Mouse (Mus musculus) cerebellum, adult 2 months (tissue): Measurements from ENCODE around the gene Dhrs9.

ENCODE experiments used
- CTCF ChIP-seq: fragments of 200-500 bp; IDR thresholded peaks from 2 replicates; pipeline ENCODE4 v1.5.1; 2011; ENCODE audit warnings: low read depth, mild to moderate bottlenecking, control low read depth, low read length, moderate library complexity, borderline replicate concordance; ENCODE audit not compliant: insufficient read depth
- POLR2A ChIP-seq: fragments of 200-500 bp; IDR thresholded peaks from 2 replicates; pipeline ENCODE4 v1.6.1; 2011; ENCODE audit warnings: low read length, control low read depth, borderline replicate concordance; ENCODE audit not compliant: insufficient read depth

DNA sequence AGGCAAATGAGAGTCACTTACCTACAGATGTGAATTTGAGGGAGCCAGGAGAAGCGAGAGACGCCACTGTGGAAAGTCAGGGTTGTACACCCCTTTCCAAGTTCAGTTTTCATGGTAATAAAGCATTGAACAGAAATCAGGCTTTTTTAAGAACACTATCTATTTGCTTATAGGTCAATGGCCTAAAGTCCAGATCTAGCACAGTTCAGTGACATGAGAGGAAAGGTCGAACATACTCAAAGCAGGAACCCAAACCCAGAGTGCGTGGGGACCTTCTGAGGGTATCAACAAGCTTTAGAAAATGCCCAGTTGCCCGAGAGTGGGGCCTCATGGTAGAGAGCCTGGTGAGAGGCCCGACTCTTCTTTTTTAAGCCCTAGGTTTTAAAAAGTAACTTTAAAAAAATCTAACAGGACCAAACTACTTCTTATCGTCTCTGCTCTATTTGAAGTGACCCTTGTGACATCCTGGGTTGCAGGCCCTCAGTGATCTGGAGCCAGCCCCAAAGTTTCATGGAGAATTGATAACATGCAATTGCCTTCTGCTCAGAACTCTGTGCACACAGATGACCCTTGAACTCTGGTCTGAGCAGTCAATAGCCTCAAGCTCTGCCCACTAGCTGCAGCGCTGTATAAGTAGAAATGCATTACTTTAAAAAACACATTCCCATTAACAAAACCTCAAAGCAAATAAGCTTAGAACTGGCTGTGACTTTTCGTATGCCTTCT lies 37.6 kb upstream of the Dhrs9 start, which contains the start of gene Abcb11:
- TF ChIP-seq POLR2A (no peak), CTCF (no peak)
